Mouse (Mus musculus): ENCODE results near the gene Sept12. TPM values are rescaled to one million over a fixed set of nuclear protein-coding genes. Genes with fewer than 3 reads are reported as not detected.

The Sept12 gene
- not detected in 2 replicates for polyA plus RNA-seq (2012; rRNA removed; ENCODE audit: low replicate concordance)

GRCm38 (mm10) chr16:4997553-4997952 lies at the start of gene Sept12:
Gene Sept12 (minus strand): TSS chr16:4997852.

GRCm38 (mm10) chr16:5013054-5013838 lies 15.6 kb upstream of the Sept12 start, which contains the start of gene Rogdi:
Gene Rogdi (minus strand): TSS chr16:5013553.

GRCm38 (mm10) chr16:5007067-5007466 lies 9.4 kb upstream of the Sept12 start, which contains the start of gene Smim22:
Gene Smim22 (plus strand): TSS chr16:5007288.

GRCm38 (mm10) chr16:4963797-4964709 lies 33.6 kb downstream of the Sept12 start, which contains the start of gene Anks3:
Gene Anks3 (minus strand): TSS chr16:4964205.

GRCm38 (mm10) chr16:4938461-4938860 lies 59.2 kb downstream of the Sept12 start, which contains the start of gene Nudt16l1:
Gene Nudt16l1 (plus strand): TSS chr16:4938761.

Other genes with a start within 250 kb of the Sept12 start
- gene Cdip1, start 207.6 kb downstream of the Sept12 start, polyA plus RNA-seq (2012; rRNA removed; ENCODE audit: low replicate concordance) = 138 and 207 TPM in 2 replicates
- gene 4930562C15Rik, start 162.4 kb downstream of the Sept12 start, polyA plus RNA-seq (2012; rRNA removed; ENCODE audit: low replicate concordance) = not detected in 2 replicates
- gene Ubald1, start 117.5 kb downstream of the Sept12 start, polyA plus RNA-seq (2012; rRNA removed; ENCODE audit: low replicate concordance) = 34.9 and 38.2 TPM in 2 replicates
- gene Mgrn1, start 111.6 kb downstream of the Sept12 start, polyA plus RNA-seq (2012; rRNA removed; ENCODE audit: low replicate concordance) = 128 and 172 TPM in 2 replicates
- gene Nudt16l1, start 59.1 kb downstream of the Sept12 start, polyA plus RNA-seq (2012; rRNA removed; ENCODE audit: low replicate concordance) = 37.5 and 39.6 TPM in 2 replicates
- 21.8 and 24.0 TPM in 2 replicates for gene Anks3, start 33.6 kb downstream of the Sept12 start, polyA plus RNA-seq (2012; rRNA removed; ENCODE audit: low replicate concordance)
- 205 and 527 TPM in 2 replicates for gene Smim22, start 9.4 kb upstream of the Sept12 start, polyA plus RNA-seq (2012; rRNA removed; ENCODE audit: low replicate concordance)
- 50.5 and 84.1 TPM in 2 replicates for gene Rogdi, start 15.7 kb upstream of the Sept12 start, polyA plus RNA-seq (2012; rRNA removed; ENCODE audit: low replicate concordance)
- gene Glyr1, start 52.0 kb upstream of the Sept12 start, polyA plus RNA-seq (2012; rRNA removed; ENCODE audit: low replicate concordance) = 33.0 and 46.5 TPM in 2 replicates
- gene Ubn1, start 52.2 kb upstream of the Sept12 start, polyA plus RNA-seq (2012; rRNA removed; ENCODE audit: low replicate concordance) = 11.9 and 15.4 TPM in 2 replicates
- 0.37 and 0.78 TPM in 2 replicates for gene Ppl, start 134.6 kb upstream of the Sept12 start, polyA plus RNA-seq (2012; rRNA removed; ENCODE audit: low replicate concordance)
- gene Sec14l5, start 149.3 kb upstream of the Sept12 start, polyA plus RNA-seq (2012; rRNA removed; ENCODE audit: low replicate concordance) = 0.07 TPM in 1 of 2 replicates, not detected in the other
- 32.7 and 35.2 TPM in 2 replicates for gene Nagpa, start 206.2 kb upstream of the Sept12 start, polyA plus RNA-seq (2012; rRNA removed; ENCODE audit: low replicate concordance)
- gene AU021092, start 224.4 kb upstream of the Sept12 start, polyA plus RNA-seq (2012; rRNA removed; ENCODE audit: low replicate concordance) = 2.6 and 3.8 TPM in 2 replicates
- 25.5 and 33.5 TPM in 2 replicates for gene Alg1, start 235.8 kb upstream of the Sept12 start, polyA plus RNA-seq (2012; rRNA removed; ENCODE audit: low replicate concordance)

Measured in duodenum, adult 2 months (tissue).